Mouse (Mus musculus) heart, adult 11 months (tissue): ENCODE data around the gene Pmvk.

ENCODE experiments used
- DNase-seq: peaks from one replicate; pipeline ENCODE4 v3.0.0; 2022

Gene Pmvk

GRCm38 (mm10) chr3:89484766-89485524 is 30.6 kb downstream of the Pmvk start:
- DNase-seq: peak; percentile 96

GRCm38 (mm10) chr3:89486111-89486510 is 31.8 kb downstream of the Pmvk start:
- no peak for DNase-seq

- DNase-seq: peak; percentile 89
These were observed 32.8 kb downstream of the Pmvk start for GRCm38 (mm10) chr3:89486916-89487702.

- DNase-seq: no peak
These were observed 36.4 kb downstream of the Pmvk start for GRCm38 (mm10) chr3:89490790-89491189.

GRCm38 (mm10) chr3:89491559-89491958 is 37.2 kb downstream of the Pmvk start:
- no peak for DNase-seq

- DNase-seq: no peak
These were observed 38.4 kb downstream of the Pmvk start for GRCm38 (mm10) chr3:89492701-89493151.

GRCm38 (mm10) chr3:89494630-89495029 is 40.3 kb downstream of the Pmvk start:
- no peak for DNase-seq

- DNase-seq: no peak
These were observed 42.0 kb downstream of the Pmvk start for GRCm38 (mm10) chr3:89496366-89496765.

GRCm38 (mm10) chr3:89499696-89500095 is 45.4 kb downstream of the Pmvk start:
- DNase-seq: no peak

- no peak for DNase-seq
These were observed 47.1 kb downstream of the Pmvk start for GRCm38 (mm10) chr3:89501486-89501885.

- no peak for DNase-seq
These were observed 48.2 kb downstream of the Pmvk start for GRCm38 (mm10) chr3:89502551-89502950.

- DNase-seq: no peak
These were observed 53.7 kb downstream of the Pmvk start for GRCm38 (mm10) chr3:89508041-89508440.

- no peak for DNase-seq
These were observed 56.6 kb downstream of the Pmvk start for GRCm38 (mm10) chr3:89510979-89511378.

- DNase-seq: no peak
These were observed 57.1 kb downstream of the Pmvk start for GRCm38 (mm10) chr3:89511400-89511799.

- DNase-seq: no peak
These were observed 57.9 kb downstream of the Pmvk start for GRCm38 (mm10) chr3:89512225-89512624.

GRCm38 (mm10) chr3:89515444-89515843 is 61.1 kb downstream of the Pmvk start:
- peak; percentile 91 for DNase-seq

GRCm38 (mm10) chr3:89516321-89516720 is 62.0 kb downstream of the Pmvk start:
- DNase-seq: no peak
